Comparison of ENCODE assay signal across 33 mouse cellular contexts in genomic region chr1:175701145-175701544, GRCm38 (mm10). TPM values are rescaled to one million over a fixed set of nuclear protein-coding genes. Genes with fewer than 3 reads are reported as not detected.
"Had no signal": no experiment of that assay in that cellular context is flagged by ENCODE, and none has a peak within 500 bp of the region (broad histone marks: within the 10 kb centered on the region; RNA-seq: fewer than 3 reads in every experiment).

No protein-coding gene starts in this region.

- ATAC-seq: hindbrain, postnatal 0 days; inflammation-experienced regulatory T-cells, adult 6 months; lung, postnatal 0 days; midbrain, embryonic 13.5 days; midbrain, embryonic 16.5 days had no signal

- H3K4me2 ChIP-seq: limb, embryonic 13.5 days; liver, embryonic 13.5 days; lung, embryonic 14.5 days; midbrain, embryonic 13.5 days; neural tube, embryonic 13.5 days had no signal

- H3K27ac ChIP-seq: hindbrain, postnatal 0 days; kidney, postnatal 0 days; left cerebral cortex, adult 2 months; limb, embryonic 10.5 days; limb, embryonic 13.5 days; liver, embryonic 13.5 days; macrophage; midbrain, embryonic 10.5 days; midbrain, embryonic 13.5 days; neural tube, embryonic 13.5 days had no signal

- H3K4me3 ChIP-seq: left cerebral cortex, adult 2 months; limb, embryonic 10.5 days; limb, embryonic 13.5 days; liver, embryonic 13.5 days; midbrain, embryonic 10.5 days; midbrain, embryonic 13.5 days; myocyte; neural tube, embryonic 13.5 days had no signal

- H3K4me1 ChIP-seq: limb, embryonic 10.5 days; limb, embryonic 13.5 days; liver, embryonic 13.5 days; midbrain, embryonic 10.5 days; midbrain, embryonic 13.5 days; neural tube, embryonic 13.5 days had no signal

- H3K9ac ChIP-seq: limb, embryonic 13.5 days; liver, embryonic 13.5 days; liver, postnatal 0 days; lung, embryonic 14.5 days; midbrain, embryonic 13.5 days; neural tube, embryonic 13.5 days had no signal

- H3K27me3 ChIP-seq: limb, embryonic 13.5 days; liver, embryonic 13.5 days; midbrain, embryonic 13.5 days; neural tube, embryonic 13.5 days had no signal

- DNase-seq: kidney, adult 2 months; kidney, postnatal 36 days; layer of hippocampus, postnatal 36 days; liver; liver, embryonic 13.5 days; liver, postnatal 0 days; lung, embryonic 14.5 days; retina, postnatal 1 day; right cerebral cortex, postnatal 25 days; spleen, adult 18-20 months; thymus, postnatal 25 days had no signal

- H3K36me3 ChIP-seq: limb, embryonic 10.5 days; limb, embryonic 13.5 days; liver, embryonic 13.5 days; midbrain, embryonic 10.5 days; midbrain, embryonic 13.5 days; neural tube, embryonic 13.5 days had no signal

- H3K9me3 ChIP-seq: limb, embryonic 10.5 days; limb, embryonic 13.5 days; liver, embryonic 13.5 days; midbrain, embryonic 10.5 days; midbrain, embryonic 13.5 days; neural tube, embryonic 13.5 days had no signal

RNA-seq across cellular contexts. Expression of gene Wdr64, which starts 2.8 kb away (rescaled TPM):
- total RNA-seq: hindbrain, postnatal 0 days; layer of hippocampus, adult 8-10 months; layer of hippocampus, postnatal 10 days; layer of hippocampus, postnatal 36 days; left cerebral cortex, adult 2 months; left cerebral cortex, postnatal 10 days; megakaryocyte, adult 5-6 weeks; monocyte, adult 5-6 weeks; neutrophil, adult 5-6 weeks had no signal
- polyA plus RNA-seq: hindbrain, postnatal 0 days; inflammation-experienced regulatory T-cells, adult 6 months; kidney, embryonic 14.5 days; kidney, postnatal 0 days; limb, embryonic 10.5 days; limb, embryonic 13.5 days; liver, embryonic 13.5 days; liver, postnatal 0 days; lung, embryonic 14.5 days; lung, postnatal 0 days; macrophage; midbrain, embryonic 10.5 days; midbrain, embryonic 13.5 days; midbrain, embryonic 16.5 days; myocyte; neural tube, embryonic 13.5 days; thymus, postnatal 0 days; urinary bladder, adult 2 months had no signal

RNA-seq across cellular contexts. Expression of gene Opn3, which starts 8.6 kb away (rescaled TPM):
- polyA plus RNA-seq: inflammation-experienced regulatory T-cells, adult 6 months had no signal
